In genomic region chr1:147578239-147578638, GRCm38 (mm10) we compare ENCODE assay signal across 16 mouse cellular contexts.
"Had no signal": no experiment of that assay in that cellular context is flagged by ENCODE, and none has a peak within 500 bp of the region (broad histone marks: within the 10 kb centered on the region; RNA-seq: fewer than 3 reads in every experiment).

No protein-coding gene starts in this region.

- H3K4me2 ChIP-seq: neural tube, embryonic 13.5 days; neural tube, embryonic 15.5 days; stomach, embryonic 15.5 days had no signal

- H3K36me3 ChIP-seq: neural tube, embryonic 13.5 days; neural tube, embryonic 15.5 days; stomach, embryonic 15.5 days had no signal

- H3K4me3 ChIP-seq: neural tube, embryonic 13.5 days; neural tube, embryonic 15.5 days; stomach, embryonic 15.5 days had no signal

- DNase-seq: retina, postnatal 1 day; right cerebral cortex, adult 18-20 months; right cerebral cortex, postnatal 14 days; right cerebral cortex, postnatal 25 days; right cerebral cortex, postnatal 4 days; spleen, adult 18-20 months; thymus, adult 18-20 months; thymus, adult 2 months; thymus, postnatal 14 days; thymus, postnatal 25 days; thymus, postnatal 36 days; thymus, postnatal 4 days had no signal

- H3K27ac ChIP-seq: neural tube, embryonic 13.5 days; neural tube, embryonic 15.5 days; stomach, embryonic 15.5 days; stomach, postnatal 0 days had no signal

- H3K4me1 ChIP-seq: neural tube, embryonic 13.5 days; neural tube, embryonic 15.5 days; stomach, embryonic 15.5 days had no signal

- H3K27me3 ChIP-seq: neural tube, embryonic 13.5 days; neural tube, embryonic 15.5 days; stomach, embryonic 15.5 days had no signal

- H3K9ac ChIP-seq: neural tube, embryonic 13.5 days; neural tube, embryonic 15.5 days; stomach, embryonic 15.5 days had no signal

- H3K9me3 ChIP-seq: neural tube, embryonic 13.5 days; neural tube, embryonic 15.5 days; stomach, embryonic 15.5 days had no signal
